Mouse (Mus musculus): ENCODE data around the gene 9930022D16Rik.

DNA sequence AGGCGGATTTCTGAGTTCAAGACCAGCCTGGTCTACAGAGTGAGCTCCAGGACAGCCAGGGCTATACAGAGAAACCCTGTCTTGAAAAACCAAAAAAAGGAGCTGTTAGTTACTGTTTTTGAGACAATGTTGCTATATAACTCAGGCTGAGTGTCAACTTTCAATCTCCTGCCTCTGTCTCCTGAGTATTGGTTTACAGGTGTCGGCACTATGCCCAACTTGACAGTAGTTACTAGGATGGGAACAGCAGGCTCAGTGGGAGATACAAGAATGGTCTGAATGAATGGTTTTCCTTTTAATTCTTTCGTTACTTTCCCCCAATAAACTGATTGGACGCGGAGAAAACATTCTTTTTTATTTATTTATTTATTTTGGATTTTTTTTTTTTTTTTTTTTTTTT lies 13.6 kb downstream of the 9930022D16Rik start:
- TF ChIP-seq POLR2A (IDR thresholded peaks at IDR 0.05; ENCODE audit: low read depth, low read length) (no peak), CTCF (conservative IDR thresholded peaks at IDR 0.05; ENCODE audit: insufficient read depth, insufficient read length, low read depth, low read length) (no peak)
